Mouse (Mus musculus): ENCODE data around the gene 1700029P11Rik.

DNA sequence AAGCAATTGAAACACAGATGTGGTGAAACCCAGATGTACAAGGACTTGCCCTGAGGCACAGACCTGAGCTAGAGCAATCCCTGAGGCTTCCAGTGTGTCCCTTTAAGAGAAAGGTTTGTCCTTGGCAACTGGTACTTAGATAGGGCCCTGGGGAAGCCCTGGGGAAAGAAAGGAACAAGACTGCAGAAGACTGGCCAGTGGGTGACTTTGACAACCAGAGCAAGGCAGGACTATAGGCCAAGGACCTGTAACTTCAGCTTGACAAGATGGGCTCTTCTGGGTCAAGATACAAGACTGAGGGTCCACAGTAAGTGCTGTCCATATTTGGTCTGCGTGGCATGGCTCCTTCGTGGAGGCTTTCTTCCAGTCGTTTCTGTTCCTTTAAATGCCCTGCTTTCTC is 7.3 kb downstream of the 1700029P11Rik start, which contains the start of gene Xrcc6:
- TF ChIP-seq CTCF (IDR thresholded peaks at IDR 0.05) (no peak), EP300 (IDR thresholded peaks at IDR 0.05) (no peak)

All from lung, postnatal 0 days (tissue).